Mouse (Mus musculus) lung, embryonic 15.5 days (tissue): Measurements from ENCODE around the gene Gpr1. TPM values are rescaled to one million over a fixed set of nuclear protein-coding genes. Genes with fewer than 3 reads are reported as not detected.

Experiments
- ATAC-seq: fragments of 200-750 bp; cut with Nextera tagmentation; 2 replicates; pipeline ENCODE4 v1.8.0; 2017; ENCODE audit warnings: moderate number of reproducible peaks, borderline replicate concordance; ENCODE audit not compliant: low FRiP score, low TSS enrichment; ENCODE audit errors: extremely low read depth
- H3K27ac ChIP-seq: fragments of 300-500 bp; sonication (generic); 2 replicates; pipeline ENCODE4 v1.5.1; 2015; ENCODE audit warnings: moderate library complexity, mild to moderate bottlenecking, inconsistent platforms
- H3K27me3 ChIP-seq: fragments of 300-500 bp; sonication (generic); 2 replicates; pipeline ENCODE4 v1.6.1; 2015; ENCODE audit warnings: inconsistent platforms
- H3K36me3 ChIP-seq: fragments of 300-500 bp; sonication (generic); 2 replicates; pipeline ENCODE4 v1.6.1; 2015; ENCODE audit warnings: inconsistent platforms
- H3K4me1 ChIP-seq: fragments of 300-500 bp; sonication (generic); 2 replicates; pipeline ENCODE4 v1.6.1; 2015; ENCODE audit warnings: inconsistent platforms
- H3K4me2 ChIP-seq: fragments of 300-500 bp; sonication (generic); 2 replicates; pipeline ENCODE4 v1.6.1; 2015; ENCODE audit warnings: inconsistent platforms, mild to moderate bottlenecking, moderate library complexity
- H3K4me3 ChIP-seq: fragments of 300-500 bp; sonication (generic); 2 replicates; pipeline ENCODE4 v1.5.1; 2015; ENCODE audit warnings: mild to moderate bottlenecking, inconsistent platforms
- H3K9ac ChIP-seq: fragments of 300-500 bp; sonication (generic); 2 replicates; pipeline ENCODE4 v1.6.1; 2015; ENCODE audit warnings: inconsistent platforms
- H3K9me3 ChIP-seq: fragments of 300-500 bp; sonication (generic); 2 replicates; pipeline ENCODE4 v1.6.1; 2016; ENCODE audit warnings: inconsistent platforms
- WGBS: fragments of 180-500 bp; shearing (Covaris S2); methylation state at CpG from one replicate; pipeline ENCODE4 v1.1.7; 2015; 5-methylcytosine and 5-hydroxymethylcytosine counted together
- polyA plus RNA-seq: library from polyadenylated mRNA; unstranded; fragments of >200 nt; fragmentation: Nextera tagmentation; extraction: Ambion mirVana; gene quantifications from 2 replicates; pipeline ENCODE4 v1.2.1, GENCODE M21; 2015

Gpr1 gene
- polyA plus RNA-seq, 1 experiment from 2014 or later, result not detected

GRCm38 (mm10) chr1:63248360-63248851, 34.1 kb upstream of the Gpr1 start:
- Histone ChIP-seq H3K36me3 (no peaks in the 10 kb centered on the region), H3K9ac (no peak overlapping the region), H3K27me3 (peaks cover 98% of the 10 kb centered on the region), H3K4me1 (peaks cover 6% of the 10 kb centered on the region; the same call in 1 of the 2 replicates), H3K4me3 (peak overlapping the region; percentile 29), H3K27ac (no peak overlapping the region), H3K9me3 (no peaks in the 10 kb centered on the region), H3K4me2 (peak overlapping the region; percentile 52)
- no peak for ATAC-seq
- 3% methylated on average over 44 of the region's 44 CpGs for WGBS

- H3K36me3 ChIP-seq, result no peaks in the 10 kb centered on the region
- H3K4me1 ChIP-seq, result peaks cover 6% of the 10 kb centered on the region; the same call in 1 of the 2 replicates
- WGBS, result 3% methylated on average over 18 of the region's 18 CpGs
- H3K27ac ChIP-seq, result no peak overlapping the region
- ATAC-seq, result no peak
- H3K4me2 ChIP-seq, result peak overlapping the region; percentile 52
- no peaks in the 10 kb centered on the region for H3K9me3 ChIP-seq
- H3K9ac ChIP-seq, result no peak overlapping the region
- peaks cover 97% of the 10 kb centered on the region for H3K27me3 ChIP-seq
- H3K4me3 ChIP-seq, result peak overlapping the region; percentile 29
Measured at GRCm38 (mm10) chr1:63247831-63248359, 33.6 kb upstream of the Gpr1 start.

- WGBS, result 2% methylated on average over 16 of the region's 16 CpGs
- Histone ChIP-seq H3K9ac (no peak overlapping the region), H3K27me3 (peaks cover 88% of the 10 kb centered on the region), H3K4me3 (peak overlapping the region; percentile 3; the same call in 1 of the 2 replicates), H3K4me1 (peaks cover 6% of the 10 kb centered on the region; the same call in 1 of the 2 replicates), H3K4me2 (peak overlapping the region; percentile 42), H3K27ac (no peak overlapping the region), H3K36me3 (no peaks in the 10 kb centered on the region), H3K9me3 (no peaks in the 10 kb centered on the region)
- ATAC-seq, result no peak
Measured at GRCm38 (mm10) chr1:63246862-63247521, 32.6 kb upstream of the Gpr1 start.

GRCm38 (mm10) chr1:63243854-63244253, 29.5 kb upstream of the Gpr1 start:
- Histone ChIP-seq H3K4me1 (peaks cover 6% of the 10 kb centered on the region; the same call in 1 of the 2 replicates), H3K9ac (no peak overlapping the region), H3K4me3 (no peak overlapping the region), H3K4me2 (no peak overlapping the region), H3K9me3 (no peaks in the 10 kb centered on the region), H3K27me3 (peaks cover 56% of the 10 kb centered on the region), H3K27ac (no peak overlapping the region), H3K36me3 (no peaks in the 10 kb centered on the region)
- ATAC-seq, result no peak
- WGBS, result 52% methylated on average over 4 of the region's 4 CpGs

- Histone ChIP-seq H3K4me2 (no peak overlapping the region), H3K9me3 (no peaks in the 10 kb centered on the region), H3K4me3 (no peak overlapping the region), H3K4me1 (no peaks in the 10 kb centered on the region), H3K9ac (no peak overlapping the region), H3K27me3 (peaks cover 17% of the 10 kb centered on the region), H3K27ac (no peak overlapping the region), H3K36me3 (no peaks in the 10 kb centered on the region)
- no peak for ATAC-seq
- WGBS, result 70% methylated on average over 8 of the region's 8 CpGs
Measured at GRCm38 (mm10) chr1:63239751-63240150, 25.4 kb upstream of the Gpr1 start.

- WGBS, result 44% methylated on average over 4 of the region's 4 CpGs
- H3K27ac ChIP-seq, result no peak overlapping the region
- ATAC-seq, result no peak
Measured at GRCm38 (mm10) chr1:63239305-63239704, 25.0 kb upstream of the Gpr1 start.

GRCm38 (mm10) chr1:63237371-63237770, 23.0 kb upstream of the Gpr1 start:
- 15% methylated on average over 5 of the region's 5 CpGs for WGBS
- no peak for ATAC-seq

More at GRCm38 (mm10) chr1:63239305-63239704, 25.0 kb upstream of the Gpr1 start:
- H3K36me3 ChIP-seq, result no peaks in the 10 kb centered on the region
- no peaks in the 10 kb centered on the region for H3K9me3 ChIP-seq
- no peak overlapping the region for H3K4me2 ChIP-seq
- H3K27me3 ChIP-seq, result peaks cover 13% of the 10 kb centered on the region
- no peak overlapping the region for H3K9ac ChIP-seq
- H3K4me3 ChIP-seq, result no peak overlapping the region
- H3K4me1 ChIP-seq, result no peaks in the 10 kb centered on the region

GRCm38 (mm10) chr1:63227241-63227640, 12.9 kb upstream of the Gpr1 start:
- H3K27me3 ChIP-seq, result no peaks in the 10 kb centered on the region
- H3K27ac ChIP-seq, result no peak overlapping the region
- ATAC-seq, result no peak
- 55% methylated on average over 5 of the region's 5 CpGs for WGBS
- H3K4me1 ChIP-seq, result no peaks in the 10 kb centered on the region
- H3K36me3 ChIP-seq, result no peaks in the 10 kb centered on the region
- H3K4me2 ChIP-seq, result no peak overlapping the region
- no peak overlapping the region for H3K9ac ChIP-seq
- no peaks in the 10 kb centered on the region for H3K9me3 ChIP-seq
- no peak overlapping the region for H3K4me3 ChIP-seq

More at GRCm38 (mm10) chr1:63237371-63237770, 23.0 kb upstream of the Gpr1 start:
- Histone ChIP-seq H3K4me2 (no peak overlapping the region), H3K27ac (no peak overlapping the region), H3K4me1 (no peaks in the 10 kb centered on the region), H3K27me3 (no peaks in the 10 kb centered on the region; the same call in 1 of the 2 replicates), H3K9ac (no peak overlapping the region), H3K36me3 (no peaks in the 10 kb centered on the region), H3K4me3 (no peak overlapping the region), H3K9me3 (no peaks in the 10 kb centered on the region)

- Histone ChIP-seq H3K9ac (no peak overlapping the region), H3K36me3 (no peaks in the 10 kb centered on the region), H3K27me3 (no peaks in the 10 kb centered on the region), H3K4me1 (no peaks in the 10 kb centered on the region), H3K27ac (no peak overlapping the region), H3K4me2 (no peak overlapping the region), H3K9me3 (no peaks in the 10 kb centered on the region), H3K4me3 (no peak overlapping the region)
- 4% methylated on average over 7 of the region's 7 CpGs for WGBS
- ATAC-seq, result no peak
Measured at GRCm38 (mm10) chr1:63225890-63226289, 11.5 kb upstream of the Gpr1 start.

GRCm38 (mm10) chr1:63225009-63225408, 10.7 kb upstream of the Gpr1 start:
- WGBS, result 53% methylated on average over 4 of the region's 4 CpGs
- H3K4me3 ChIP-seq, result no peak overlapping the region
- no peak overlapping the region for H3K4me2 ChIP-seq
- ATAC-seq, result no peak
- no peak overlapping the region for H3K9ac ChIP-seq
- no peaks in the 10 kb centered on the region for H3K9me3 ChIP-seq
- H3K27me3 ChIP-seq, result no peaks in the 10 kb centered on the region
- no peak overlapping the region for H3K27ac ChIP-seq
- no peaks in the 10 kb centered on the region for H3K36me3 ChIP-seq
- no peaks in the 10 kb centered on the region for H3K4me1 ChIP-seq

GRCm38 (mm10) chr1:63219277-63219676, 4.9 kb upstream of the Gpr1 start:
- H3K4me2 ChIP-seq, result no peak overlapping the region
- ATAC-seq, result no peak
- no peaks in the 10 kb centered on the region for H3K4me1 ChIP-seq
- H3K9ac ChIP-seq, result no peak overlapping the region
- no peaks in the 10 kb centered on the region for H3K36me3 ChIP-seq
- H3K27me3 ChIP-seq, result no peaks in the 10 kb centered on the region; the same call in 1 of the 2 replicates
- 87% methylated on average over 4 of the region's 4 CpGs for WGBS
- no peak overlapping the region for H3K4me3 ChIP-seq
- H3K9me3 ChIP-seq, result no peaks in the 10 kb centered on the region
- H3K27ac ChIP-seq, result no peak overlapping the region

GRCm38 (mm10) chr1:63214631-63215030, 288 bp upstream of the Gpr1 start:
- Histone ChIP-seq H3K36me3 (no peaks in the 10 kb centered on the region), H3K27me3 (no peaks in the 10 kb centered on the region; the same call in 1 of the 2 replicates), H3K9me3 (no peaks in the 10 kb centered on the region), H3K27ac (no peak overlapping the region), H3K4me3 (no peak overlapping the region), H3K9ac (no peak overlapping the region), H3K4me1 (peaks cover 3% of the 10 kb centered on the region; the same call in 1 of the 2 replicates), H3K4me2 (no peak overlapping the region)
- WGBS, result 42% methylated on average over 7 of the region's 7 CpGs
- no peak for ATAC-seq
